Mouse (Mus musculus) heart, embryonic 10.5 days (tissue): ENCODE results near the gene Mlc1. TPM values are rescaled to one million over a fixed set of nuclear protein-coding genes. Genes with fewer than 3 reads are reported as not detected.

Experiments used
- DNase-seq: peaks from one replicate; pipeline ENCODE4 v3.0.0-alpha.2; 2017; ENCODE audit warnings: low spot score
- H3K27ac ChIP-seq: fragments of 300-500 bp; sonication (generic); 2 replicates; pipeline ENCODE4 v1.5.1; 2016; ENCODE audit warnings: mild to moderate bottlenecking
- H3K27me3 ChIP-seq: fragments of 300-500 bp; sonication (generic); 2 replicates; pipeline ENCODE4 v1.6.1; 2016; ENCODE audit warnings: mild to moderate bottlenecking; ENCODE audit not compliant: poor library complexity, insufficient read depth, severe bottlenecking
- H3K36me3 ChIP-seq: fragments of 300-500 bp; sonication (generic); 2 replicates; pipeline ENCODE4 v1.6.1; 2016; ENCODE audit warnings: mild to moderate bottlenecking, moderate library complexity
- H3K4me1 ChIP-seq: fragments of 300-500 bp; sonication (generic); 2 replicates; pipeline ENCODE4 v1.6.1; 2016; ENCODE audit warnings: mild to moderate bottlenecking
- H3K4me3 ChIP-seq: fragments of 300-500 bp; sonication (generic); 2 replicates; pipeline ENCODE4 v1.5.1; 2016; ENCODE audit warnings: mild to moderate bottlenecking, moderate library complexity
- H3K9me3 ChIP-seq: fragments of 300-500 bp; sonication (generic); 2 replicates; pipeline ENCODE4 v1.6.1; 2016; ENCODE audit warnings: mild to moderate bottlenecking, moderate library complexity
- WGBS: fragments of 180-500 bp; shearing (Covaris S2); methylation state at CpG from one replicate; pipeline ENCODE4 v1.1.7; 2016; 5-methylcytosine and 5-hydroxymethylcytosine counted together
- polyA plus RNA-seq: library from polyadenylated mRNA; unstranded; fragments of >200 nt; fragmentation: Nextera tagmentation; extraction: Ambion mirVana; gene quantifications from 2 replicates; pipeline ENCODE4 v1.2.1, GENCODE M21; 2016

Mlc1 gene
- polyA plus RNA-seq: not detected in 2 replicates

DNA sequence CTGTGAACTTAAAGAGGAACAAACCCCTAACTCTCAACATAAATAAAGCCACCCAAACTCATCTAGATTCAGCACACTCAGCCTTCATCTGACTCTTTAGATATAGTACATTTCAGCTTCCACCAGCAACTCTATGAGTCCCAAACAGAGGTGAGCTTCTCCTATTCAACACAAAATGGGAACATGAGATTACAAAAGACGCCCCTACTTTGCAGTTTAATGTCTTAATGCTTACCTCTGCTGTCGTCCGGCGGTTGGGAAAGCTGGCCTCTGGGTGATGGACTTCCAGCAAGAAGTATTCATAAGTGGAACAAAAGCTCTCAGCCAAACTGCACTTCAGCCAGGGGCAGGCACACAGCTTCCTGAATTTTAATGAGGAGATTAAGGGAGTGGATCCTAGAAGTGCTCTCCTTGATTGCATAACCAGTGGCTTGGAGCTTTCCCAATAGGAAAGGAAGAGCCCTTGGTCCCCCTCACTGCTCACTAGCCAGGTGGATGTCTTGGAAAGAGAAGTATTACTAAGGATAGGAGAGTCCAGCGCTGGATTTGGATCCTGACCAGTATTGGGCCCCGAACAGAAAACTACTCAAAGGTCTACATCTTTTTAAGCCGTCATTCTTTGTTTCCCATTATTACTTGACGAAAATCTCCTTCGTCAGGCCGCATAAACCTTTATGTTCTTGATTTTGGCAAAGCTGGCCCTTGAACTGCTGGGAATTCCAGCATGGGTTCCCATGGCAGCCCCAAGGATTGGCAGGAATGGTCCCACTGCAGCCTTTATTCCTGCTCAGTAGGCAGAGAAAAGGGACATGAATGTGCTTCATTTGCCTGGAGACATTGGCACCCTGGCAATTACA lies at the start of gene Mlc1:
Gene Mlc1 (minus strand): TSS at position 727 of the 857 bp plus-strand sequence.
- no peaks in the 10 kb centered on the region for H3K9me3 ChIP-seq
- no peak within 1 kb of the TSS for H3K27ac ChIP-seq
- H3K27me3 ChIP-seq: no peaks in the 10 kb centered on the region
- no peaks in the 10 kb centered on the region for H3K4me1 ChIP-seq
- H3K36me3 ChIP-seq: no peaks in the 10 kb centered on the region
- DNase-seq: no peak
- WGBS: 81% methylated on average over 10 of the region's 10 CpGs
- no peak within 1 kb of the TSS for H3K4me3 ChIP-seq

- H3K4me3 ChIP-seq: peak overlapping the region; percentile 51
- no peak for DNase-seq
- H3K4me1 ChIP-seq: peaks cover 37% of the 10 kb centered on the region
- 36% methylated on average over 7 of the region's 7 CpGs for WGBS
- peak overlapping the region; percentile 85 for H3K27ac ChIP-seq
- H3K36me3 ChIP-seq: peaks cover 20% of the 10 kb centered on the region; the same call in 1 of the 2 replicates
- no peaks in the 10 kb centered on the region for H3K9me3 ChIP-seq
- no peaks in the 10 kb centered on the region for H3K27me3 ChIP-seq
Measured at GRCm38 (mm10) chr15:89020492-89020891, 41.7 kb upstream of the Mlc1 start.

DNA sequence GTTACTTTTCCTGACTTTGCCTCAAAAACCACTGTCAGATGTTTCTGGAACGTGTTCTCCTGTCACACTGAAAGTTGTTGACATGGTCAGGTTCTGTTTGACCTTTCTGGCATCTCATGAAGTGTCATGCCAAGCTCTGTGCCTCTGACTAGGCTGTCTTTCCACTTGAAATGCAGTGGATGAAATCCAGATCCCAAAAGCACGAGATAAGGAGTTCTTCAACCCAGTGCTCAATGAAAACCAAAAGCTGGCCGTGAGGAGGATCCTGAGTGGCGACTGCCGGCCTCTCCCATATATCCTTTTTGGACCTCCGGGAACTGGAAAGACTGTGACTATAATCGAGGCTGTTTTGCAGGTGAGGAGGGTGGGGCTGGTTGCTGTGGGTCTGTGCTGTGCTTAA lies 41.3 kb upstream of the Mlc1 start:
- DNase-seq: peak; percentile 84
- Histone ChIP-seq H3K36me3 (peaks cover 17% of the 10 kb centered on the region; the same call in 1 of the 2 replicates), H3K4me1 (peaks cover 41% of the 10 kb centered on the region), H3K4me3 (peak overlapping the region; percentile 51), H3K27ac (peak overlapping the region; percentile 85), H3K9me3 (no peaks in the 10 kb centered on the region), H3K27me3 (no peaks in the 10 kb centered on the region)
- WGBS: 18% methylated on average over 7 of the region's 7 CpGs

GRCm38 (mm10) chr15:89016722-89017121 lies 37.9 kb upstream of the Mlc1 start:
- H3K4me3 ChIP-seq: no peak overlapping the region
- DNase-seq: no peak
- H3K36me3 ChIP-seq: no peaks in the 10 kb centered on the region
- H3K27me3 ChIP-seq: no peaks in the 10 kb centered on the region
- peak overlapping the region; percentile 42; the same call in 1 of the 2 replicates for H3K27ac ChIP-seq
- H3K9me3 ChIP-seq: no peaks in the 10 kb centered on the region
- WGBS: 61% methylated on average over 3 of the region's 3 CpGs
- H3K4me1 ChIP-seq: peaks cover 30% of the 10 kb centered on the region

DNA sequence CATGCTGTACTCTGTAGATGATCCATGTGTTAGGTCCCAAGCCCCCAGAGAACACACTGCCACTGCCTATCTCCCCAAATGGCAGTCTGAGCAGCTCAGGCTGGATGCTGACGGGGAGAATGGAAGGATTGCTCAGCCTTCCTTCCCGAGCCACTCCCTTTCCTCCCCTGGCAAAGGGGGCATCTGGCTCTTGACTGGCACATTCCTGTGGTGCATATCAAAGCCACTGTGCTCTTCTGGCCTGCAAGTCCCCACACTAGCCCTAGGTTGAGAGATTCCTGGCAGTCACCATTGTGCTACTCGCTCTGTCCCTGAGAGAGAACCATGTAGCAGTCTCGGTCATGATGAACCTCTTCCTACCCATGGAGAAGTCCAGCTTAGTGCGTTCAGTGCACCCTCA lies 29.0 kb upstream of the Mlc1 start:
- H3K27me3 ChIP-seq: no peaks in the 10 kb centered on the region
- no peak overlapping the region for H3K27ac ChIP-seq
- WGBS: 74% methylated on average over 5 of the region's 5 CpGs
- H3K9me3 ChIP-seq: no peaks in the 10 kb centered on the region
- no peak overlapping the region for H3K4me3 ChIP-seq
- peaks cover 4% of the 10 kb centered on the region; the same call in 1 of the 2 replicates for H3K4me1 ChIP-seq
- H3K36me3 ChIP-seq: no peaks in the 10 kb centered on the region
- DNase-seq: no peak

DNA sequence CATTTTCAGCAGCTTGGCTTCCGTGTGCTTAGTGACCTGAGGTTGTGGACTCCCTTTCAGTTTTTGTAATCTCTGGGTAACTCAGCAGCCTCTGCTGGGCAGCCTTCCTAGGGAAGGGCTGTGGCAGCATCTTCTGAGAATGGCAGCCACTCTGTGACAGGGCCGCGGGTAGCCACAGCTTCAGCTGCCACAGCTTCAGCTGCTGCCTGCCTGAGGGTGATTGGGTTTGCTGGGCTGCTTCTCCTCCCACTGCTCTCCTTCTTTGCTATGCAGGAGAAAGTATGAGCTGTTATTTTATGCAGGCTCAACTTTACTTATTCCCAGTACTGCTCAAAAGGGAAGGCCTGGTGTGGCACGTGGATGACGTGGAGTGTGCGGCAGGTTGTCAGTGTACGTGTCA lies 28.2 kb upstream of the Mlc1 start:
- no peak overlapping the region for H3K27ac ChIP-seq

DNA sequence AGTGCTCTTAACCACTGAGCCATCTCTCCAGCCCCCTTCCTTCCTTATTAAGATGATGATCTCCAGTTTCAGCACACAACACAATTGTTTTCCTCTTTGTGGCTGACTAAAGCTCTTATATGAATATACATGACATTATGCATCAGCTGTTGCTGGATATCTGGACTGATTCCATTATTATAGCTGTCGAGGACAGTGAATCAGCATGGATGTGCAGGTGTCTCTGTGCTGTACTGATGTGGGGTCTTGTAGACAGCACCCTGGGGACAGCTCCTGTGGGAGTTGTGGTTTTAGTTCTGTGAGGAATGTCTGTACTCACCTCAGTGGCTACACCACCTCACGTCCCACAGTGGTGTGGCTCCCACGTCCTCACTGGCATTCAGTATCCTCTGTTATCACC lies 22.4 kb upstream of the Mlc1 start:
- Histone ChIP-seq H3K9me3 (no peaks in the 10 kb centered on the region), H3K27me3 (no peaks in the 10 kb centered on the region), H3K27ac (no peak overlapping the region), H3K4me3 (no peak overlapping the region), H3K4me1 (peaks cover 3% of the 10 kb centered on the region; the same call in 1 of the 2 replicates), H3K36me3 (no peaks in the 10 kb centered on the region)
- no peak for DNase-seq
- 68% methylated on average over 3 of the region's 3 CpGs for WGBS

More for the DNA sequence above, 28.2 kb upstream of the Mlc1 start:
- Histone ChIP-seq H3K36me3 (no peaks in the 10 kb centered on the region), H3K9me3 (no peaks in the 10 kb centered on the region), H3K4me1 (peaks cover 4% of the 10 kb centered on the region; the same call in 1 of the 2 replicates), H3K27me3 (no peaks in the 10 kb centered on the region), H3K4me3 (no peak overlapping the region)
- 83% methylated on average over 7 of the region's 7 CpGs for WGBS
- no peak for DNase-seq

GRCm38 (mm10) chr15:89000367-89000766 lies 21.6 kb upstream of the Mlc1 start:
- Histone ChIP-seq H3K27me3 (no peaks in the 10 kb centered on the region), H3K36me3 (no peaks in the 10 kb centered on the region), H3K27ac (no peak overlapping the region), H3K4me1 (peaks cover 3% of the 10 kb centered on the region; the same call in 1 of the 2 replicates), H3K4me3 (no peak overlapping the region), H3K9me3 (no peaks in the 10 kb centered on the region)
- WGBS: 57% methylated on average over 2 of the region's 2 CpGs
- no peak for DNase-seq

DNA sequence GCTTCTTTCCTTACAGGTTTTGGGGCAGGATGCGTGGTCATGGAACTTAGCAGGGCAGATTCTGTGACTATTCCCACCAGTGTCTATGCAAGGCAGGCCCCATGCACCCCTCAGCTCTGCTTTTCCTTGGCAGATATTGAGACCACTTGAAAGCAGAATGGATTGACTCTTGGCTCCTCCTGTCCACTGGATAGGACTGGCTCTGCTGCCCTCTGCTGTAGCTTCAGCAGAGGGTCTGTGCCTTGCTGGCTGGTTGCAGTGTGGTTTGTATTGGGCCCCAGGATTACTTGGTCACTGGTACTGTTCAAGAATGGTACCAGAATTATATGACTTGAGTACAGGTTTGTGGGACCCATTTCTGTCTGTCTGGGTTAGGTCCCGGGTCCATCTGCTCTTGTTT lies 20.3 kb upstream of the Mlc1 start:
- peaks cover 3% of the 10 kb centered on the region; the same call in 1 of the 2 replicates for H3K4me1 ChIP-seq
- H3K27me3 ChIP-seq: no peaks in the 10 kb centered on the region
- H3K27ac ChIP-seq: no peak overlapping the region
- H3K9me3 ChIP-seq: no peaks in the 10 kb centered on the region
- 77% methylated on average over 2 of the region's 2 CpGs for WGBS
- no peak for DNase-seq
- no peak overlapping the region for H3K4me3 ChIP-seq
- H3K36me3 ChIP-seq: no peaks in the 10 kb centered on the region

DNA sequence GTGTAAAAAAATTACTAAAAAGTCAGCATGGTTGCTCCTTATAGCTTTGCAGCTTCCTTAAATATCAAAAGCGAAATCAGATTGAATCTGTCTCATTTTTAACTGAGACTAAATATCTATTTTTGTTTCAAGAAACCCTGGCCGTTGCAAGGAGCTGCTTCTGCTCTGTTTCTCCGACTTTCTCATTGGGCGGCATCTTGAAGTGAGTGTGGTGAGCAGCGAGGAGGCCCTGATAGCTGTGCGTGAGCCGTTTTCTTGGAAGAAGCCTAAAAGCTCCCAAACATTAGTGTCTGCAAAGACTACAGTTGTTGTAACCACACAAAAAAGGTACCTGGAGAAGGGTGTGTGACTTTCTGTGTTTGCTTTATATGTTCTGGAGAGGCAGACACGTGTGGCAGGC lies 19.8 kb upstream of the Mlc1 start:
- no peak for DNase-seq
- Histone ChIP-seq H3K4me1 (peaks cover 3% of the 10 kb centered on the region; the same call in 1 of the 2 replicates), H3K27ac (no peak overlapping the region), H3K4me3 (no peak overlapping the region), H3K36me3 (no peaks in the 10 kb centered on the region), H3K27me3 (no peaks in the 10 kb centered on the region), H3K9me3 (no peaks in the 10 kb centered on the region)
- WGBS: 68% methylated on average over 8 of the region's 8 CpGs

- no peak for DNase-seq
- no peak overlapping the region for H3K27ac ChIP-seq
- H3K27me3 ChIP-seq: no peaks in the 10 kb centered on the region
- no peaks in the 10 kb centered on the region for H3K36me3 ChIP-seq
- H3K4me3 ChIP-seq: no peak overlapping the region
- no peaks in the 10 kb centered on the region for H3K9me3 ChIP-seq
- WGBS: 64% methylated on average over 2 of the region's 2 CpGs
- H3K4me1 ChIP-seq: no peaks in the 10 kb centered on the region
Measured at GRCm38 (mm10) chr15:88989236-88989635, 10.4 kb upstream of the Mlc1 start.

GRCm38 (mm10) chr15:88982534-88983079 lies 3.8 kb upstream of the Mlc1 start, which contains the start of gene Mov10l1:
Mov10l1 (plus strand) TSS chr15:88982909.
- Histone ChIP-seq H3K27ac (no peak within 1 kb of the TSS), H3K4me1 (no peaks in the 10 kb centered on the region), H3K4me3 (no peak within 1 kb of the TSS), H3K27me3 (no peaks in the 10 kb centered on the region), H3K9me3 (no peaks in the 10 kb centered on the region), H3K36me3 (no peaks in the 10 kb centered on the region)
- WGBS: 84% methylated on average over 31 of the region's 31 CpGs
- DNase-seq: no peak

DNA sequence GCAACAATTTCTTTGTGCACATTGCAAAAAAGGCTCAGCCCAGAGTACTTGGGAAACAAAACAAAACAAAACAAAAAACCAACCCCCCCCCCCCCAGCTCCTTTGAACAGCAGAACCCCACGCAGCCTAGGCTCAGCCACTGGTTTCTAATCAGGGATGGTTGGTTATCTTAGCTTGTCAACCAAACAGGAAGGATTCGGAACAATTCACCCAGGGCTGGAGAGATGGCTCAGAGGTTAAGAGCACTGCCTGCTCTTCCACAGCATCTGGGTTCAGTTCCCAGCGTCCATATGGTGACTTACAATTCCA lies 285 bp upstream of the Mlc1 start:
- Histone ChIP-seq H3K4me1 (no peaks in the 10 kb centered on the region), H3K36me3 (no peaks in the 10 kb centered on the region), H3K27me3 (no peaks in the 10 kb centered on the region), H3K27ac (no peak overlapping the region), H3K9me3 (no peaks in the 10 kb centered on the region), H3K4me3 (no peak overlapping the region)
- 40% methylated on average over 3 of the region's 3 CpGs for WGBS
- no peak for DNase-seq
